In genomic region chr12:82996775-82997174, GRCm38 (mm10) we compare ENCODE assay signal across 26 mouse cellular contexts.
DNase-seq lines count a peak whose midpoint lies in the region; ATAC-seq and TF ChIP-seq lines count a peak whose summit lies in the region.
"Had no signal": no experiment of that assay in that cellular context is flagged by ENCODE, and none has a peak within 500 bp of the region (broad histone marks: within the 10 kb centered on the region; RNA-seq: fewer than 3 reads in every experiment).

No protein-coding gene starts in this region.

- no peak for TF ChIP-seq POLR2A in brain, embryonic 14.5 days (IDR thresholded peaks at IDR 0.05; ENCODE audit: borderline replicate concordance, extremely low read depth, insufficient read depth, insufficient read length, poor library complexity, severe bottlenecking)

- WGBS in forebrain, embryonic 15.5 days, result 28% methylated on average over 4 of the region's 4 CpGs
- WGBS in forebrain, embryonic 16.5 days, result 37% methylated on average over 4 of the region's 4 CpGs
- WGBS in kidney, postnatal 0 days, result 28% methylated on average over 4 of the region's 4 CpGs
- 39% methylated on average over 4 of the region's 4 CpGs for WGBS in midbrain, embryonic 11.5 days
- WGBS in midbrain, embryonic 10.5 days, result 41% methylated on average over 4 of the region's 4 CpGs

- no peaks in the 10 kb centered on the region for H3K36me3 ChIP-seq in forebrain, embryonic 15.5 days
- H3K36me3 ChIP-seq in forebrain, embryonic 16.5 days (ENCODE audit: control insufficient read depth, insufficient read depth), result no peaks in the 10 kb centered on the region
- no peaks in the 10 kb centered on the region for H3K36me3 ChIP-seq in kidney, postnatal 0 days (ENCODE audit: insufficient read depth, low read length)
- no peaks in the 10 kb centered on the region for H3K36me3 ChIP-seq in midbrain, embryonic 11.5 days (ENCODE audit: control insufficient read depth, insufficient read depth, low read length)
- no peaks in the 10 kb centered on the region for H3K36me3 ChIP-seq in midbrain, embryonic 10.5 days
- H3K36me3 ChIP-seq: embryonic facial prominence, embryonic 13.5 days; intestine, embryonic 15.5 days; limb, embryonic 15.5 days; liver, embryonic 15.5 days; midbrain, embryonic 13.5 days; neural tube, embryonic 15.5 days had no signal

- peaks cover 16% of the 10 kb centered on the region for H3K4me1 ChIP-seq in forebrain, embryonic 15.5 days
- peaks cover 12% of the 10 kb centered on the region for H3K4me1 ChIP-seq in forebrain, embryonic 16.5 days (replicated peaks; ENCODE audit: control insufficient read depth, insufficient read depth, low read length)
- H3K4me1 ChIP-seq in kidney, postnatal 0 days (replicated peaks; ENCODE audit: insufficient read depth, low read length), result no peaks in the 10 kb centered on the region
- H3K4me1 ChIP-seq in midbrain, embryonic 11.5 days (ENCODE audit: control insufficient read depth, insufficient read depth, low read length), result peaks cover 5% of the 10 kb centered on the region; the same call in 1 of the 2 replicates
- peaks cover 17% of the 10 kb centered on the region for H3K4me1 ChIP-seq in midbrain, embryonic 10.5 days
- H3K4me1 ChIP-seq: embryonic facial prominence, embryonic 13.5 days; intestine, embryonic 15.5 days; liver, embryonic 15.5 days; neural tube, embryonic 15.5 days had no signal

- no peak for ATAC-seq in forebrain, embryonic 15.5 days (replicated peaks)
- ATAC-seq in forebrain, embryonic 16.5 days, result no peak
- no peak for ATAC-seq in kidney, postnatal 0 days (replicated peaks; ENCODE audit: low FRiP score, low read depth)
- ATAC-seq in midbrain, embryonic 11.5 days (ENCODE audit: low FRiP score), result no peak
- ATAC-seq: CD4-positive, CD25-positive, alpha-beta regulatory T cell, adult 4 months; intestine, embryonic 15.5 days; midbrain, embryonic 13.5 days; Patski had no signal

- H3K4me3 ChIP-seq in forebrain, embryonic 15.5 days, result no peak overlapping the region
- H3K4me3 ChIP-seq in forebrain, embryonic 16.5 days (replicated peaks; ENCODE audit: low read length), result no peak overlapping the region
- no peak overlapping the region for H3K4me3 ChIP-seq in kidney, postnatal 0 days (replicated peaks; ENCODE audit: low read depth, low read length)
- no peak overlapping the region for H3K4me3 ChIP-seq in midbrain, embryonic 11.5 days (ENCODE audit: low read depth, low read length)
- no peak overlapping the region for H3K4me3 ChIP-seq in midbrain, embryonic 10.5 days
- H3K4me3 ChIP-seq: embryonic facial prominence, embryonic 13.5 days; intestine, embryonic 15.5 days; left cerebral cortex, adult 2 months; limb, embryonic 15.5 days; liver, embryonic 15.5 days; midbrain, embryonic 13.5 days; myocyte; neural tube, embryonic 15.5 days had no signal

- no peak overlapping the region for H3K9ac ChIP-seq in forebrain, embryonic 15.5 days (replicated peaks)
- no peak overlapping the region for H3K9ac ChIP-seq in forebrain, embryonic 16.5 days (replicated peaks; ENCODE audit: low read depth, low read length)
- H3K9ac ChIP-seq in kidney, postnatal 0 days (ENCODE audit: low read depth, low read length), result no peak overlapping the region
- no peak overlapping the region for H3K9ac ChIP-seq in midbrain, embryonic 11.5 days (ENCODE audit: low read length)
- H3K9ac ChIP-seq: embryonic facial prominence, embryonic 13.5 days; hindbrain, embryonic 14.5 days; intestine, embryonic 15.5 days; limb, embryonic 15.5 days; liver, embryonic 15.5 days; midbrain, embryonic 13.5 days; neural tube, embryonic 15.5 days had no signal

- DNase-seq in kidney, postnatal 0 days (ENCODE audit: low spot score), result peak; percentile 35
- DNase-seq in kidney, adult 18-20 months, result no peak
- peak; percentile 73 for DNase-seq in midbrain, embryonic 11.5 days (ENCODE audit: low spot score, missing footprints)
- no peak for DNase-seq in midbrain, embryonic 10.5 days (ENCODE audit: low spot score)
- peak; percentile 72 for DNase-seq in brain, embryonic 14.5 days (ENCODE audit: low read depth)
- no peak for DNase-seq in yolk sac, embryonic 10.5 days (ENCODE audit: low spot score)
- DNase-seq: adrenal gland, adult 8-10 months; cerebellum, adult 11 months; cerebellum, postnatal 10 days; heart, postnatal 10 days; kidney, postnatal 4 days; thymus, postnatal 36 days had no signal

- no peaks in the 10 kb centered on the region for H3K27me3 ChIP-seq in forebrain, embryonic 15.5 days
- H3K27me3 ChIP-seq in forebrain, embryonic 16.5 days (replicated peaks; ENCODE audit: control insufficient read depth, insufficient read depth, low read length), result no peaks in the 10 kb centered on the region
- H3K27me3 ChIP-seq in kidney, postnatal 0 days (ENCODE audit: insufficient read depth, low read length), result no peaks in the 10 kb centered on the region
- no peaks in the 10 kb centered on the region for H3K27me3 ChIP-seq in midbrain, embryonic 11.5 days (ENCODE audit: control insufficient read depth, insufficient read depth, low read length)
- no peaks in the 10 kb centered on the region for H3K27me3 ChIP-seq in midbrain, embryonic 10.5 days (ENCODE audit: low read depth, poor library complexity, severe bottlenecking)
- H3K27me3 ChIP-seq: embryonic facial prominence, embryonic 13.5 days; intestine, embryonic 15.5 days; limb, embryonic 15.5 days; liver, embryonic 15.5 days; midbrain, embryonic 13.5 days; neural tube, embryonic 15.5 days; Patski had no signal

- TF ChIP-seq CTCF in kidney, postnatal 0 days (IDR thresholded peaks at IDR 0.05; ENCODE audit: low read depth), result no peak
- no peak for TF ChIP-seq CTCF in brain, embryonic 14.5 days (IDR thresholded peaks at IDR 0.05; ENCODE audit: borderline replicate concordance, extremely low read depth, insufficient read depth, insufficient read length)

- no peaks in the 10 kb centered on the region for H3K9me3 ChIP-seq in forebrain, embryonic 15.5 days
- H3K9me3 ChIP-seq in forebrain, embryonic 16.5 days (ENCODE audit: control insufficient read depth, low read length), result no peaks in the 10 kb centered on the region
- H3K9me3 ChIP-seq in kidney, postnatal 0 days (replicated peaks; ENCODE audit: low read length), result no peaks in the 10 kb centered on the region
- H3K9me3 ChIP-seq in midbrain, embryonic 11.5 days (ENCODE audit: control insufficient read depth, low read length), result no peaks in the 10 kb centered on the region
- no peaks in the 10 kb centered on the region for H3K9me3 ChIP-seq in midbrain, embryonic 10.5 days (replicated peaks)
- H3K9me3 ChIP-seq: embryonic facial prominence, embryonic 13.5 days; intestine, embryonic 15.5 days; limb, embryonic 15.5 days; liver, embryonic 15.5 days; midbrain, embryonic 13.5 days; neural tube, embryonic 15.5 days had no signal

- H3K4me2 ChIP-seq in forebrain, embryonic 15.5 days (replicated peaks), result no peak overlapping the region
- H3K4me2 ChIP-seq in forebrain, embryonic 16.5 days (ENCODE audit: low read length), result no peak overlapping the region
- H3K4me2 ChIP-seq in kidney, postnatal 0 days (ENCODE audit: low read length), result no peak overlapping the region
- H3K4me2 ChIP-seq in midbrain, embryonic 11.5 days, result no peak overlapping the region
- H3K4me2 ChIP-seq: embryonic facial prominence, embryonic 13.5 days; heart, embryonic 11.5 days; hindbrain, embryonic 14.5 days; intestine, embryonic 15.5 days; limb, embryonic 15.5 days; liver, embryonic 15.5 days; midbrain, embryonic 13.5 days; neural tube, embryonic 15.5 days had no signal

- peak overlapping the region; percentile 11; the same call in 1 of the 2 replicates for H3K27ac ChIP-seq in forebrain, embryonic 15.5 days (replicated peaks)
- no peak overlapping the region; the same call in 1 of the 2 replicates for H3K27ac ChIP-seq in forebrain, embryonic 16.5 days (ENCODE audit: low read length)
- H3K27ac ChIP-seq in kidney, postnatal 0 days, result no peak overlapping the region
- H3K27ac ChIP-seq in midbrain, embryonic 11.5 days (ENCODE audit: low read depth, low read length), result no peak overlapping the region
- no peak overlapping the region for H3K27ac ChIP-seq in midbrain, embryonic 10.5 days (replicated peaks)
- H3K27ac ChIP-seq: embryonic facial prominence, embryonic 13.5 days; hindbrain, embryonic 14.5 days; intestine, embryonic 15.5 days; limb, embryonic 15.5 days; liver, embryonic 15.5 days; midbrain, embryonic 13.5 days; neural tube, embryonic 15.5 days had no signal

Comparison
In these comparisons a context has a peak if more than half of its experiments do, and no peak if none do; other contexts are left out.
1. DNase-seq: peak in kidney, postnatal 0 days (single experiment), midbrain, embryonic 11.5 days (single experiment) and brain, embryonic 14.5 days (single experiment); none in kidney, adult 18-20 months (single experiment), midbrain, embryonic 10.5 days (single experiment) and yolk sac, embryonic 10.5 days (single experiment).